Comparison of ENCODE assay signal across 16 mouse cellular contexts in the genomic region with DNA sequence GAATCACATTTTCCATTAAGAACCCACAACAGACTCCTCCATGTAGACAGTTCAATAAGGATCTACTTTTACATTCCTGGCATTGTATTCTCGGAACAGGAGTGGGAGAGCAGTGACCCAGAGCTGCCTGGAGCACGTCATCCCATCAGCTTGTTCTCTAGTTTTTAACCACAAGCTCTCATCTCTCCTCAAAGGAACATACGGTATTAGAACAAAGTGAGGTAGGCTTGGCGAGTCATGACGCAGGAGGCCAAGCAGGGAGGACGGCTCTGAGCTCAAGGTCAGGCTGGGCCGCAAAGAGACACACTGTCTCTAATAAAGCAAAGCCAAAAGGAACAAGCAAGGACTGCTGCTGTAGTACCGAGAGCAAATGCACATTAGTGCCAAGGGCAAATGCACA. TPM values are rescaled to one million over a fixed set of nuclear protein-coding genes. Genes with fewer than 3 reads are reported as not detected.
A peak's percentile ranks its signal among the peaks of the same experiment; 100 is the strongest.
DNase-seq lines count a peak whose midpoint lies in the region; ATAC-seq and TF ChIP-seq lines count a peak whose summit lies in the region.
"Had no signal": no experiment of that assay in that cellular context is flagged by ENCODE, and none has a peak within 500 bp of the region (broad histone marks: within the 10 kb centered on the region; RNA-seq: fewer than 3 reads in every experiment).

No protein-coding gene starts in this region.

- no peak for TF ChIP-seq POLR2A in myocyte (IDR thresholded peaks at IDR 0.05; ENCODE audit: insufficient read length, low read depth)

- H3K27ac ChIP-seq in heart, embryonic 13.5 days (replicated peaks) = peak overlapping the region; percentile 32; the same call in 1 of the 2 replicates
- H3K27ac ChIP-seq in heart, embryonic 11.5 days (ENCODE audit: low read depth, low read length) = no peak overlapping the region
- H3K27ac ChIP-seq: embryonic facial prominence, embryonic 15.5 days; liver, embryonic 14.5 days had no signal

- H3K27me3 ChIP-seq in heart, embryonic 13.5 days (replicated peaks) = no peaks in the 10 kb centered on the region
- no peaks in the 10 kb centered on the region for H3K27me3 ChIP-seq in heart, embryonic 11.5 days (ENCODE audit: control insufficient read depth, insufficient read depth, low read length)
- H3K27me3 ChIP-seq in myocyte (ENCODE audit: control insufficient read depth, insufficient read depth, insufficient read length) = no peaks in the 10 kb centered on the region
- H3K27me3 ChIP-seq: embryonic facial prominence, embryonic 15.5 days had no signal

- H3K9me3 ChIP-seq in heart, embryonic 13.5 days = no peaks in the 10 kb centered on the region
- no peaks in the 10 kb centered on the region for H3K9me3 ChIP-seq in heart, embryonic 11.5 days (replicated peaks; ENCODE audit: control insufficient read depth, low read length)
- H3K9me3 ChIP-seq: embryonic facial prominence, embryonic 15.5 days had no signal

- peaks cover 12% of the 10 kb centered on the region for H3K79me2 ChIP-seq in myocyte (ENCODE audit: control insufficient read depth, insufficient read depth)

- H3ac ChIP-seq in myocyte (ENCODE audit: control insufficient read depth, insufficient read length) = no peak overlapping the region

- 50% methylated on average over 8 of the region's 8 CpGs for WGBS in heart, embryonic 13.5 days
- WGBS in heart, embryonic 11.5 days (ENCODE audit: insufficient replicate concordance) = 52% methylated on average over 8 of the region's 8 CpGs

- DNase-seq in lung, postnatal 25 days (ENCODE audit: low spot score) = peak; percentile 46
- no peak for DNase-seq in lung, postnatal 4 days
- peak; percentile 64 for DNase-seq in adrenal gland, adult 2 months
- DNase-seq in frontal cortex, postnatal 10 days (ENCODE audit: low spot score in 2 of 2) = no peak
- DNase-seq: cerebellum, adult 11 months; kidney, postnatal 25 days; midbrain, embryonic 14.5 days; retina, postnatal 1 day; thymus, postnatal 4 days had no signal

- no peak overlapping the region for H3K9ac ChIP-seq in heart, embryonic 13.5 days
- H3K9ac ChIP-seq in heart, embryonic 11.5 days (ENCODE audit: low read depth, low read length) = no peak overlapping the region
- H3K9ac ChIP-seq: embryonic facial prominence, embryonic 15.5 days; liver, embryonic 14.5 days had no signal

- no peak overlapping the region for H3K4me2 ChIP-seq in heart, embryonic 13.5 days
- H3K4me2 ChIP-seq in heart, embryonic 11.5 days = no peak overlapping the region
- peak overlapping the region; percentile 55 for H3K4me2 ChIP-seq in myocyte (ENCODE audit: low read depth)
- H3K4me2 ChIP-seq: embryonic facial prominence, embryonic 15.5 days had no signal

- H3K4me3 ChIP-seq in heart, embryonic 13.5 days = no peak overlapping the region
- H3K4me3 ChIP-seq in heart, embryonic 11.5 days (ENCODE audit: low read depth, low read length) = no peak overlapping the region
- H3K4me3 ChIP-seq in myocyte = no peak overlapping the region
- H3K4me3 ChIP-seq: embryonic facial prominence, embryonic 15.5 days had no signal

- H3K4me1 ChIP-seq in heart, embryonic 13.5 days = peaks cover 26% of the 10 kb centered on the region
- peaks cover 4% of the 10 kb centered on the region; the same call in 1 of the 2 replicates for H3K4me1 ChIP-seq in heart, embryonic 11.5 days (ENCODE audit: control insufficient read depth, insufficient read depth, low read length)
- H3K4me1 ChIP-seq: embryonic facial prominence, embryonic 15.5 days had no signal

- no peak for ATAC-seq in heart, embryonic 13.5 days (ENCODE audit: extremely low read depth, insufficient number of reproducible peaks, low FRiP score, low TSS enrichment)
- no peak for ATAC-seq in heart, embryonic 11.5 days (replicated peaks; ENCODE audit: insufficient number of reproducible peaks, low FRiP score, low TSS enrichment)
- ATAC-seq: forebrain, embryonic 14.5 days; hindbrain, embryonic 16.5 days had no signal

- peaks cover 22% of the 10 kb centered on the region for H3K36me3 ChIP-seq in heart, embryonic 13.5 days
- H3K36me3 ChIP-seq in heart, embryonic 11.5 days (ENCODE audit: control insufficient read depth, insufficient read depth, low read length) = no peaks in the 10 kb centered on the region
- peaks cover 5% of the 10 kb centered on the region for H3K36me3 ChIP-seq in myocyte (ENCODE audit: control insufficient read depth, insufficient read depth)

TF ChIP-seq in myocyte, 11 proteins besides CTCF, POLR2A, EP300 and RAD21:
- no peak for TF ChIP-seq E2F4 (IDR thresholded peaks at IDR 0.05; ENCODE audit: insufficient read depth)
TF ChIP-seq in myocyte: peak in this region for 0.

RNA-seq across cellular contexts. Expression of a gene that starts 32.6 kb away (rescaled TPM):
- polyA plus RNA-seq in heart, embryonic 13.5 days (2015; fragmentation: Nextera tagmentation; extraction: Ambion mirVana) = 66.5 and 75.0 TPM in 2 replicates
- 60.2 and 65.4 TPM in 2 replicates for polyA plus RNA-seq in heart, embryonic 11.5 days (2014; fragmentation: Nextera tagmentation; extraction: Ambion mirVana)
- total RNA-seq in adrenal gland, adult 2 months (2021) = 100 to 1,000 TPM; 108 to 122 TPM
- 61.1 and 95.4 TPM in 2 replicates for polyA plus RNA-seq in adrenal gland, adult 2 months (2012; rRNA removed)
- polyA plus RNA-seq in myocyte (2012; fragmentation: generic; extraction: Trizol) = 119 TPM

RNA-seq across cellular contexts. Expression of a gene that starts 32.7 kb away (rescaled TPM):
- 6.3 and 7.7 TPM in 2 replicates for polyA plus RNA-seq in heart, embryonic 13.5 days (2015; fragmentation: Nextera tagmentation; extraction: Ambion mirVana)
- 6.0 and 7.6 TPM in 2 replicates for polyA plus RNA-seq in heart, embryonic 11.5 days (2014; fragmentation: Nextera tagmentation; extraction: Ambion mirVana)
- 10 to 100 TPM in 1 of 2 experiments, 1 to 10 TPM in 1; 9.5 to 11.9 TPM for total RNA-seq in adrenal gland, adult 2 months (2021)
- polyA plus RNA-seq in adrenal gland, adult 2 months (2012; rRNA removed) = 3.2 and 4.7 TPM in 2 replicates
- polyA plus RNA-seq in myocyte (2012; fragmentation: generic; extraction: Trizol) = 2.0 TPM

Comparison
In these comparisons a context has a peak if more than half of its experiments do, and no peak if none do; other contexts are left out.
1. DNase-seq: peak in lung, postnatal 25 days (single experiment) and adrenal gland, adult 2 months (single experiment); none in lung, postnatal 4 days (0 of 2) and frontal cortex, postnatal 10 days (0 of 2).